Mouse (Mus musculus) brain, embryonic 14.5 days (tissue): ENCODE measurements around the gene Ctnnd1.

Experiments used
- CTCF ChIP-seq: fragments of 200-500 bp; IDR thresholded peaks from 2 replicates; pipeline ENCODE4 v1.5.1; 2012; ENCODE audit warnings: inconsistent platforms, mild to moderate bottlenecking, moderate library complexity, borderline replicate concordance; ENCODE audit not compliant: insufficient read depth, insufficient read length; ENCODE audit errors: extremely low read depth
- POLR2A ChIP-seq: fragments of 200-500 bp; IDR thresholded peaks from 2 replicates; pipeline ENCODE4 v1.6.1; 2012; ENCODE audit warnings: mild to moderate bottlenecking, inconsistent platforms, borderline replicate concordance; ENCODE audit not compliant: poor library complexity, insufficient read depth, insufficient read length, severe bottlenecking; ENCODE audit errors: extremely low read depth

- TF ChIP-seq POLR2A (no peak), CTCF (no peak)
These were observed 51.2 kb downstream of the Ctnnd1 start for GRCm38 (mm10) chr2:84599270-84599888.
